Mouse (Mus musculus) liver, postnatal 0 days (tissue): ENCODE measurements around the gene Dgkz.

Experiments used
- CTCF ChIP-seq: sonication (generic); IDR thresholded peaks from 2 replicates; pipeline ENCODE4 v1.5.1; 2016; ENCODE audit warnings: antibody characterized with exemption, low read depth
- EP300 ChIP-seq: IDR thresholded peaks from 2 replicates; pipeline ENCODE4 v1.6.1; 2016; ENCODE audit warnings: antibody characterized with exemption, low read depth, mild to moderate bottlenecking

- no peak for TF ChIP-seq EP300
- no peak for TF ChIP-seq CTCF
These were observed 9.3 kb downstream of the Dgkz start for GRCm38 (mm10) chr2:91966367-91966766.
